Mouse (Mus musculus) urinary bladder, adult 18-20 months (tissue): Measurements from ENCODE around the gene Fstl4.

ENCODE experiments used
- DNase-seq, 2 experiments: peaks; one replicate each; pipeline ENCODE4 v3.0.0; 2022; ENCODE audit warnings: low spot score in 2 of 2, mixed read lengths in 2 of 2

Gene Fstl4

DNA sequence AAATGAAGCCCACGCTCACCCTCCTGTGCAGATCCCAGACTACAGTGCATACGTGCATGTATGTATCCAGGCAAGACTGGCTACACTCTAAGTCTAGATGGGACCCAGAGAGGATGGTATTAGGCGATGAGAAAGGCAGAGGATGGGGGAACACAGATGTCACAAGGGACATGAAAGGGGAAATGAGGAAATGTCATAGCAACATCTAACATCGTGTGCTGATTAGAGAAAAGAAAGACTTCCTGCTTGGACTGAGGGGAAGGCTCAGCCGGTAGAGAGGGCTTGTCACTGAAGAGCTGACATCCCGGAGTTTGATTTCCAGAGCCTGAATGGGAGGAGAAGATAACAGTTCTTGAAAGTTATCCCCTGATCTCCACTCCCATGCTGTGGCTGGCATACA, 150.0 kb downstream of the Fstl4 start:
- DNase-seq, result no peak

GRCm38 (mm10) chr11:52915648-52916047, 151.2 kb downstream of the Fstl4 start:
- no peak for DNase-seq

DNA sequence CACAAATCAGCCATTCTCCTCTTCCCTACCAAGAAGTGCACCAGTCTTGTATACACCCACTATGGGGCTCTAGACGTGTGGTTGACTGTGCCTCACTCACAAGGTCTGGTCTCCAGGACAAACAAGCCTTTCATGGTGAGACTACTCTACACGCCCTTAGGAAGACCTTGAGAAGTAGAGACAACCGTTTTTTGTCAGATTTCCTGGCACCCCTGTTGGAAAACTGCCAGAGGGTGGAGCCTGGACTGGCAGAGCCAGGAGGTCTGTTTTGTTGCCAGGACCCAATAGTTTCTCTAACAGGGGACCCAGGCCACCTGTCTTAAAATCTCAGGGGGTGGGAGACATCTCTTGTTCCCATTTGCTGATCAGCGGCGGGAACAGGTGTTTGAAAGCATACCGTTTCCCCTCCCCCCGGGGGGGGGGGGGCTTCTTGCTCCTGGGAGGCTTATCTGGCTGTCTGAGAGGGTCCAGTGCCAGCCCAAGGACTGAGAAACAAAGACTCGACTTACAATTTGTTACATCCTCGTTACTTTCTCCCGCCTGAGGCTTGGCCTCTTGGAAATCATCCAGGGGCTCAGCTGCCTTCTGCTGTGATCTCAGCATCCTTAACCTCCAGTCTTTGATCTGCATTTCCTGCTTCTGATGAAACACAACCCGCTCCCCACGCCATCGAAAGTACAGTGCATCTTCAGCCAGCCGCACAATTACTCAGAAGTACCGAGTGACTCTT, 155.0 kb downstream of the Fstl4 start:
- DNase-seq, result no peak

GRCm38 (mm10) chr11:52924196-52924595, 159.8 kb downstream of the Fstl4 start:
- no peak for DNase-seq

DNA sequence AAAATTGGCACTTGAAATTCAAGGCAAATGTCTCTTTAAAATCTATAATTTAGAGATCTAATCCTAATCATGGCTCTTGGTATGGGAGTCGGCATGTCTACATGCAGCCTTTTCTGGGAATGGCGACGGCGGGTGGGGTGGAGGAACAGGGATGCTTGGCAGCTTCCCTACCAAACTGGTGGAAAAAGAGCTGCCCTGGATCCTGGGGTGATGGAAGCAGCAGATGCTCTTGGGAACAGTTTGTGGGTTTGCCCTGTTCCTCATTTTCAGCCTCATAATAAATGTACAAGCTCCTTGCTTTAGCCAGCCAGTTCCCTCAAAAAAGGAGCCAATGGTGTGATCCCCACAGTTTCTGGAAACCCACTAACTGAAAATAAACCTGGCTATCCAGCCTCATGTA, 163.9 kb downstream of the Fstl4 start:
- DNase-seq, result no peak

DNA sequence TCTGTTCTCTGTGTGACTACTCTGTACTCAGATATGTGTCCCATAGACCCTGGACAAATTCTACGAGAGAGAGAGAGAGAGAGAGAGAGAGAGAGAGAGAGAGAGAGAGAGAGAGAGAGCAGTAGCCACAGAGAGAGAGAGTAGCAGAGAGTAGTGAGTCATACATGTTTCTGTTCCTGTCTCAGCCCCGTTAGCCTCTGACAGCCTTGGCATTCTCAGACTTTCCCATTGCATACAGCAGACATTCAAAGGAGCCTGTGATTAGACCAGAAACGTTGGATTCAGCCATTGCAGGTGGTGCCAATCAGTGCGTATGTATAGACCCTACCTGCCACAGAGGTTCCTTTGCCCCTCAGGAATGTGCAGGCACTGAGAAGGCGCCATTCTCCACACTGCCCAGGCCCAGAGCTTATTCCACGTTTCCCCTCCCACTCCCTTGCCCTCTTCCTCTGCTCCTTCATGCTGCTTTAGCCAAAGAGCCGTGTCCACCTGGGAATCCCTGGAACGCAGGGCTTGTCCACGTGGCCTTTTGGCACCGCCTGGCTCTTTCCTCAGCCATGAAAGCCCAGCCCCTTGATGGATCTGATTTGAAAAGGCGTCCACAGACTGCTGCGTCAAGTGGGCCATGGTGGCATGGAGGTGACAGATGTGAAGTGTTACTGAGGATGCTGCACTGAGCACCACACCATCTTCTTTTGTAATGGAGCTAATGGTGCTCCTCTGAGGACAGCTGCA, 175.1 kb downstream of the Fstl4 start:
- no peak for DNase-seq

- no peak for DNase-seq
These were observed 178.5 kb downstream of the Fstl4 start for GRCm38 (mm10) chr11:52942967-52943366.

DNA sequence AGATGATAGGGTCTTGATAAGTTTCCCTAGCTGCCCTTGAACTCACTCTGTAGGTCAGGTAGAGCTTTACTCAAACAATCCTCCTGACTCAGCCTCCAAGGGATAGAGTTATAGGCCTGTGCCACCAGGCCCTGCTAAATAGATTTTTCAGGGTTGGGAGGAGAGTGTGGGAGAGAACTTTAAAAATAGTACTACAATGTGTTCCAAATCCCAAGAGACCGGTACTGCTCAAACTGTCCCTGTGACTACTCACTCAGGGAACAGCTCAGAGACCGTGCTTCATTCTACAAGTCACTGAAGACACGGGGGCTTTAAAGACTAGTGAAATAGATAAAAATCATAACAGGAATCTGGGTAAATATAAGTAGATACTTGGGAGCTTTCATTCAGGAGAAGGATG, 190.6 kb downstream of the Fstl4 start:
- no peak for DNase-seq

DNA sequence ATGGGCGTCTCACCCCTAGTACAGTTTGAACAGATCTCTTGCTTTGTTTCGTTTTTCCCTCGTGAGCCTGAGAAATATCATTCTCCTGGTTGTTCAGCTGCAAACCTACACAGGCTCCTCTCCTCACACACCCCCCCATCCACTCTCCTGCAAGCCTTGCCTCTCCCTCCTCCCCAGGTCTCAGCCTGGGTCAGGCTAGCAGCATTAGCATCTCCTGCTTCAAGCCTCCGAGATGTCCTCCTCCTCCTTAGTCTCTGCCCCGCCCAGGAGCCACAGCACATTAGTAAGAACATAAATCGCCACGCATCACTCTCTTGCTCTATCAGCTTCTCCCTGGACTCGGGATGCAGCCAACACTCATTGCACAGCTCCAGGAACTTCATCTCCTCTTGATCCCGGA, 204.4 kb downstream of the Fstl4 start:
- no peak for DNase-seq

- DNase-seq, result no peak
These were observed 206.0 kb downstream of the Fstl4 start for GRCm38 (mm10) chr11:52970396-52970795.

DNA sequence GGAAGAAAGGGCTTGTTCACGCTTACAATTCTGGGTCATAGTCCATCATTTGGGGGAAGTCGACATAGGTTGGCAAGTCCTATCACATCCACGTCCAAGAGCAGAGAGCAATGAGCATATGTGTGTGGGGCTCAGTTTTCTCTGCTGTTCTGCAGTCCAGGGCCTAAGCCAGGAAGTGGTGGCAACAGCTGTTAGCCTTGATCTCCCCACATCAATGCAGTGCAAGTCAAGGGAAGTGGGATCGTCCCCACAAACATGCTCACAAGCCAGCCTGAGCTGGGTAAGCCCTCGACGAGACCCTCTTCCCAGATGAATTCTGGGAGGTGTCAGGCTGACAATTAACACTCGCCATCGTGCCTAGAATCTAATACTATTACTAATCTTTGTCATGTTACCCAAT, 222.6 kb downstream of the Fstl4 start:
- no peak for DNase-seq

GRCm38 (mm10) chr11:52994688-52995087, 230.3 kb downstream of the Fstl4 start:
- DNase-seq, result no peak

- no peak for DNase-seq
These were observed 232.1 kb downstream of the Fstl4 start for GRCm38 (mm10) chr11:52996434-52997093.

GRCm38 (mm10) chr11:52997421-52997820, 233.0 kb downstream of the Fstl4 start:
- DNase-seq, result no peak

GRCm38 (mm10) chr11:53000226-53000625, 235.8 kb downstream of the Fstl4 start:
- no peak for DNase-seq

- no peak for DNase-seq
These were observed 238.9 kb downstream of the Fstl4 start for GRCm38 (mm10) chr11:53003361-53003760.

GRCm38 (mm10) chr11:53003811-53004210, 239.4 kb downstream of the Fstl4 start:
- DNase-seq, result no peak

DNA sequence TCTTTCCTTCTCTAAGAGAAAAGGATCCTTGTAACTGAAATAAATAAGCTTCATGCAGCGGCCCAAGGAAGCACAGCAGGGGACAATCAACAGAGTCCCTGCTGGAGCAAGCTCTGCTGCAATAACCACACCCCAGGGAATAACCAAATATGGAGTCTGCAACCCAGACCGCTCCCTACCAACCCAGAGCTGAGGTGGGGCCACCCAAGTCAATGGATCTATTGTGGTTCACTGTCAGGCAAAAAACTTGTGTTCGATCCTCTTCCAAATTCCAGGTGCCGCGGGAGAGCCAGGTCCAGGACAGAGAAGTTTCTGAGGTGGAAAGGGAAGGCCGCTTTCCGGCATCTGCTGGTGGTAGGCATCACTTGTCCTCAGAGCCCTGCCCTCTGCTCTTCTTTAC, 245.2 kb downstream of the Fstl4 start:
- DNase-seq, result no peak

GRCm38 (mm10) chr11:53011996-53012505, 247.6 kb downstream of the Fstl4 start:
- no peak for DNase-seq

DNA sequence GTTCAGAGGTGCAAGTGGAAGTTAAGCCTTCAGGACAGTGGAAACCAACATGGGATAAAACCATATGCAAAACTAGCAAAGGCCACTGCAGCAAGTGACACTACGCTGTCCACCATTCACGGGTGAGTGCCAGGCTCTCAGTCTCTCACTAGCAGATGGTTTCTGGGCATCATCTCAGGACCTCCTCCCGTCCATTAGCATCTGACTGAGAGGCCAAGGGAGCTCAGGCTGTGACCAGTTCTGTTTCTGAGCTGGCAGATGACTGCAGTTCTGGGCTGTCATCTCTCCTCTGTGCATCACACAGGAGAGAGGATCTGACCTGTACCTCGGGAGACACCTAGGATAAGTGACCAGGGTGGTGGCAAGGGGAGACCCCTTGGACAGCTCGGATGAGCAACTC, 249.5 kb downstream of the Fstl4 start:
- no peak for DNase-seq

GRCm38 (mm10) chr11:53016358-53017021, 252.1 kb downstream of the Fstl4 start:
- no peak for DNase-seq

DNA sequence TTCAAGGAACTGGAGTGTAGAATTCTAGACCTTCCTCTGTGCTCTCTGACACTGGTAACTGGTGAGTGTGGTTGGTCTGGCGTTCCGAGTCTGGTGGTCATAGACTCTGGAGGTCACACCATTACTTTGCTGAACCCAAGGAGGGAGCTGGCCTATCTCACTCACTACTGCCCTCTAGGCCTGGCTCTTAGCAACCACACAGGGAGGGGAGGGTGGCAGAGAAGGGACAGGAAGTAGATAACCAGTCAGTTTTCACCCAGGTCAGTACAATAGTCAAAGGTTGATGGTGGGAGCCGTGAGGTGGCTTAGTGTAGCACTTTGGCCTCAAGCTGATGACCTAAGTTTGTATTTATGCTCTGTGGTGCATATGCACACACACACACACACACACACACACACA, 255.1 kb downstream of the Fstl4 start:
- DNase-seq, result no peak
